Mouse (Mus musculus): ENCODE results near the gene Ddx51. TPM values are rescaled to one million over a fixed set of nuclear protein-coding genes. Genes with fewer than 3 reads are reported as not detected.

Ddx51 gene
- 0.18 and 0.28 TPM in 2 replicates for polyA plus RNA-seq (2012)

GRCm38 (mm10) chr5:110652719-110653648 lies at the start of gene Ddx51, which contains the start of gene Noc4l:
TSS of gene Ddx51 (plus strand) at chr5:110653451.
TSS of gene Noc4l (minus strand) at chr5:110653417.
- Histone ChIP-seq H3K4me1 (ENCODE audit: control insufficient read depth) (peaks cover 54% of the 10 kb centered on the region), H3K4me3 (replicated peaks) (peak within 1 kb of the TSS; percentile 83), H3K36me3 (ENCODE audit: control insufficient read depth) (peaks cover 80% of the 10 kb centered on the region), H3K27me3 (ENCODE audit: control insufficient read depth) (no peaks in the 10 kb centered on the region), H3K9me3 (ENCODE audit: control insufficient read depth, low read length) (no peaks in the 10 kb centered on the region)
- TF ChIP-seq GATA1 (IDR thresholded peaks at IDR 0.05; ENCODE audit: low read length): no peak
- TF ChIP-seq TAL1 (IDR thresholded peaks at IDR 0.05; ENCODE audit: low read length): no peak

- H3K4me1 ChIP-seq (ENCODE audit: control insufficient read depth): no peaks in the 10 kb centered on the region
- no peaks in the 10 kb centered on the region for H3K9me3 ChIP-seq (ENCODE audit: control insufficient read depth, low read length)
- TF ChIP-seq GATA1 (IDR thresholded peaks at IDR 0.05; ENCODE audit: low read length) (no peak), TAL1 (IDR thresholded peaks at IDR 0.05; ENCODE audit: low read length) (no peak)
- no peak overlapping the region for H3K4me3 ChIP-seq (replicated peaks)
- no peaks in the 10 kb centered on the region; the same call in 1 of the 2 replicates for H3K27me3 ChIP-seq (ENCODE audit: control insufficient read depth)
- H3K36me3 ChIP-seq (ENCODE audit: control insufficient read depth): no peaks in the 10 kb centered on the region
Observed at GRCm38 (mm10) chr5:110604311-110604710, 48.9 kb upstream of the Ddx51 start.

- TF ChIP-seq TAL1 (IDR thresholded peaks at IDR 0.05; ENCODE audit: low read length) (no peak), GATA1 (IDR thresholded peaks at IDR 0.05; ENCODE audit: low read length) (no peak)
- no peaks in the 10 kb centered on the region for H3K4me1 ChIP-seq (ENCODE audit: control insufficient read depth)
- H3K27me3 ChIP-seq (ENCODE audit: control insufficient read depth): no peaks in the 10 kb centered on the region; the same call in 1 of the 2 replicates
- no peak overlapping the region for H3K4me3 ChIP-seq (replicated peaks)
- no peaks in the 10 kb centered on the region for H3K36me3 ChIP-seq (ENCODE audit: control insufficient read depth)
- H3K9me3 ChIP-seq (ENCODE audit: control insufficient read depth, low read length): no peaks in the 10 kb centered on the region
Observed at GRCm38 (mm10) chr5:110605531-110606221, 47.6 kb upstream of the Ddx51 start.

GRCm38 (mm10) chr5:110607767-110608166 lies 45.5 kb upstream of the Ddx51 start:
- no peak overlapping the region for H3K4me3 ChIP-seq (replicated peaks)
- no peaks in the 10 kb centered on the region for H3K4me1 ChIP-seq (ENCODE audit: control insufficient read depth)
- H3K9me3 ChIP-seq (ENCODE audit: control insufficient read depth, low read length): no peaks in the 10 kb centered on the region
- TF ChIP-seq TAL1 (IDR thresholded peaks at IDR 0.05; ENCODE audit: low read length): no peak
- TF ChIP-seq GATA1 (IDR thresholded peaks at IDR 0.05; ENCODE audit: low read length): no peak
- H3K27me3 ChIP-seq (ENCODE audit: control insufficient read depth): no peaks in the 10 kb centered on the region; the same call in 1 of the 2 replicates
- no peaks in the 10 kb centered on the region for H3K36me3 ChIP-seq (ENCODE audit: control insufficient read depth)

GRCm38 (mm10) chr5:110608336-110608735 lies 44.9 kb upstream of the Ddx51 start:
- TF ChIP-seq TAL1 (IDR thresholded peaks at IDR 0.05; ENCODE audit: low read length) (no peak), GATA1 (IDR thresholded peaks at IDR 0.05; ENCODE audit: low read length) (no peak)
- H3K9me3 ChIP-seq (ENCODE audit: control insufficient read depth, low read length): no peaks in the 10 kb centered on the region
- no peaks in the 10 kb centered on the region for H3K36me3 ChIP-seq (ENCODE audit: control insufficient read depth)
- H3K4me1 ChIP-seq (ENCODE audit: control insufficient read depth): no peaks in the 10 kb centered on the region
- no peak overlapping the region for H3K4me3 ChIP-seq (replicated peaks)
- no peaks in the 10 kb centered on the region; the same call in 1 of the 2 replicates for H3K27me3 ChIP-seq (ENCODE audit: control insufficient read depth)

GRCm38 (mm10) chr5:110608941-110609340 lies 44.3 kb upstream of the Ddx51 start:
- Histone ChIP-seq H3K27me3 (ENCODE audit: control insufficient read depth) (no peaks in the 10 kb centered on the region), H3K36me3 (ENCODE audit: control insufficient read depth) (no peaks in the 10 kb centered on the region), H3K4me1 (ENCODE audit: control insufficient read depth) (no peaks in the 10 kb centered on the region), H3K9me3 (ENCODE audit: control insufficient read depth, low read length) (no peaks in the 10 kb centered on the region), H3K4me3 (replicated peaks) (no peak overlapping the region)
- TF ChIP-seq GATA1 (IDR thresholded peaks at IDR 0.05; ENCODE audit: low read length): no peak
- TF ChIP-seq TAL1 (IDR thresholded peaks at IDR 0.05; ENCODE audit: low read length): no peak

GRCm38 (mm10) chr5:110609425-110609824 lies 43.8 kb upstream of the Ddx51 start:
- H3K27me3 ChIP-seq (ENCODE audit: control insufficient read depth): no peaks in the 10 kb centered on the region
- H3K36me3 ChIP-seq (ENCODE audit: control insufficient read depth): no peaks in the 10 kb centered on the region
- no peaks in the 10 kb centered on the region for H3K9me3 ChIP-seq (ENCODE audit: control insufficient read depth, low read length)
- no peak for TF ChIP-seq TAL1 (IDR thresholded peaks at IDR 0.05; ENCODE audit: low read length)
- H3K4me1 ChIP-seq (ENCODE audit: control insufficient read depth): no peaks in the 10 kb centered on the region
- no peak overlapping the region for H3K4me3 ChIP-seq (replicated peaks)

GRCm38 (mm10) chr5:110609868-110610267 lies 43.4 kb upstream of the Ddx51 start:
- no peaks in the 10 kb centered on the region for H3K36me3 ChIP-seq (ENCODE audit: control insufficient read depth)
- no peaks in the 10 kb centered on the region for H3K27me3 ChIP-seq (ENCODE audit: control insufficient read depth)
- no peak for TF ChIP-seq GATA1 (IDR thresholded peaks at IDR 0.05; ENCODE audit: low read length)

GRCm38 (mm10) chr5:110610484-110610883 lies 42.8 kb upstream of the Ddx51 start:
- Histone ChIP-seq H3K27me3 (ENCODE audit: control insufficient read depth) (no peaks in the 10 kb centered on the region), H3K36me3 (ENCODE audit: control insufficient read depth) (no peaks in the 10 kb centered on the region), H3K4me3 (replicated peaks) (no peak overlapping the region), H3K4me1 (ENCODE audit: control insufficient read depth) (no peaks in the 10 kb centered on the region), H3K9me3 (ENCODE audit: control insufficient read depth, low read length) (no peaks in the 10 kb centered on the region)
- TF ChIP-seq GATA1 (IDR thresholded peaks at IDR 0.05; ENCODE audit: low read length): no peak
- TF ChIP-seq TAL1 (IDR thresholded peaks at IDR 0.05; ENCODE audit: low read length): no peak

More at GRCm38 (mm10) chr5:110609868-110610267, 43.4 kb upstream of the Ddx51 start:
- H3K4me1 ChIP-seq (ENCODE audit: control insufficient read depth): no peaks in the 10 kb centered on the region
- H3K9me3 ChIP-seq (ENCODE audit: control insufficient read depth, low read length): no peaks in the 10 kb centered on the region
- H3K4me3 ChIP-seq (replicated peaks): no peak overlapping the region

Data from erythroblast, embryonic 14.5 days (primary cell).